Comparison of ENCODE assay signal across 15 mouse cellular contexts in genomic region chr10:43549411-43549810, GRCm38 (mm10). TPM values are rescaled to one million over a fixed set of nuclear protein-coding genes. Genes with fewer than 3 reads are reported as not detected.
DNase-seq lines count a peak whose midpoint lies in the region; ATAC-seq lines count a peak whose summit lies in the region.
"Had no signal": no experiment of that assay in that cellular context is flagged by ENCODE, and none has a peak within 500 bp of the region (broad histone marks: within the 10 kb centered on the region; RNA-seq: fewer than 3 reads in every experiment).

No protein-coding gene starts in this region.

- no peaks in the 10 kb centered on the region for H3K9me3 ChIP-seq in liver, embryonic 11.5 days (ENCODE audit: control insufficient read depth, low read length)
- H3K9me3 ChIP-seq in embryonic facial prominence, embryonic 11.5 days (replicated peaks; ENCODE audit: control insufficient read depth, low read length) = no peaks in the 10 kb centered on the region
- H3K9me3 ChIP-seq: forebrain, embryonic 15.5 days; heart, embryonic 15.5 days had no signal

- H3K27ac ChIP-seq in liver, embryonic 11.5 days (ENCODE audit: low read depth, low read length) = no peak overlapping the region
- no peak overlapping the region for H3K27ac ChIP-seq in embryonic facial prominence, embryonic 11.5 days (replicated peaks; ENCODE audit: low read depth, low read length)
- H3K27ac ChIP-seq: forebrain, embryonic 15.5 days; heart, embryonic 15.5 days; limb, embryonic 12.5 days; macrophage had no signal

- no peaks in the 10 kb centered on the region for H3K36me3 ChIP-seq in liver, embryonic 11.5 days (ENCODE audit: control insufficient read depth, insufficient read depth, low read length)
- no peaks in the 10 kb centered on the region for H3K36me3 ChIP-seq in embryonic facial prominence, embryonic 11.5 days (replicated peaks; ENCODE audit: control insufficient read depth, insufficient read depth, low read depth, low read length)
- H3K36me3 ChIP-seq: forebrain, embryonic 15.5 days; heart, embryonic 15.5 days; limb, embryonic 12.5 days had no signal

- no peak overlapping the region for H3K4me2 ChIP-seq in liver, embryonic 11.5 days
- no peak overlapping the region for H3K4me2 ChIP-seq in embryonic facial prominence, embryonic 11.5 days (ENCODE audit: low read depth, low read length)
- H3K4me2 ChIP-seq: forebrain, embryonic 15.5 days; heart, embryonic 15.5 days; limb, embryonic 12.5 days had no signal

- ATAC-seq in liver, embryonic 11.5 days (replicated peaks; ENCODE audit: low FRiP score) = no peak
- ATAC-seq in embryonic facial prominence, embryonic 11.5 days (replicated peaks; ENCODE audit: insufficient number of reproducible peaks, low FRiP score, low TSS enrichment, low read depth) = no peak
- ATAC-seq: forebrain, embryonic 15.5 days had no signal

- WGBS in liver, embryonic 11.5 days = 55% methylated on average over 5 of the region's 5 CpGs
- whole genome bisulfite sequencing in embryonic facial prominence, embryonic 11.5 days = 70% methylated on average over 5 of the region's 5 CpGs

- no peaks in the 10 kb centered on the region for H3K27me3 ChIP-seq in liver, embryonic 11.5 days (replicated peaks; ENCODE audit: control insufficient read depth, insufficient read depth, low read length)
- H3K27me3 ChIP-seq in embryonic facial prominence, embryonic 11.5 days (ENCODE audit: control insufficient read depth, insufficient read depth, low read length) = no peaks in the 10 kb centered on the region
- H3K27me3 ChIP-seq: forebrain, embryonic 15.5 days; heart, embryonic 15.5 days; limb, embryonic 12.5 days had no signal

- H3K4me3 ChIP-seq in liver, embryonic 11.5 days (ENCODE audit: low read depth, low read length) = no peak overlapping the region
- no peak overlapping the region for H3K4me3 ChIP-seq in embryonic facial prominence, embryonic 11.5 days (ENCODE audit: low read depth, low read length)
- H3K4me3 ChIP-seq: forebrain, embryonic 15.5 days; heart, embryonic 15.5 days; limb, embryonic 12.5 days had no signal

- no peaks in the 10 kb centered on the region for H3K4me1 ChIP-seq in liver, embryonic 11.5 days (replicated peaks; ENCODE audit: control insufficient read depth, insufficient read depth, low read length)
- no peaks in the 10 kb centered on the region for H3K4me1 ChIP-seq in embryonic facial prominence, embryonic 11.5 days (ENCODE audit: control insufficient read depth, insufficient read depth, low read length)
- H3K4me1 ChIP-seq: forebrain, embryonic 15.5 days; heart, embryonic 15.5 days had no signal

- H3K9ac ChIP-seq in liver, embryonic 11.5 days (ENCODE audit: low read depth, low read length) = no peak overlapping the region
- H3K9ac ChIP-seq in embryonic facial prominence, embryonic 11.5 days (replicated peaks; ENCODE audit: low read length) = no peak overlapping the region
- H3K9ac ChIP-seq: forebrain, embryonic 15.5 days; heart, embryonic 15.5 days; limb, embryonic 12.5 days had no signal

- DNase-seq in embryo, embryonic 10 days (ENCODE audit: low spot score) = peak; percentile 24
- no peak for DNase-seq in embryo, embryonic 9.5 days (ENCODE audit: extremely low spot score)
- peak; percentile 44 for DNase-seq in liver
- no peak for DNase-seq in liver, embryonic 11.5 days (ENCODE audit: low spot score)
- peak; percentile 9 to 12 for DNase-seq in B cell, adult 2 months
- peak; percentile 26 for DNase-seq in embryonic facial prominence, embryonic 11.5 days (ENCODE audit: low spot score)
- no peak for DNase-seq in adrenal gland, postnatal 14 days
- DNase-seq in gastrocnemius, postnatal 25 days = no peak
- DNase-seq: cerebellum, adult 8-10 months; gastrocnemius, postnatal 14 days; kidney, adult 18-20 months had no signal

RNA-seq across cellular contexts. Expression of gene 1700021F05Rik, which starts 8.6 kb away (rescaled TPM):
- 79.5 and 80.7 TPM in 2 replicates for polyA plus RNA-seq in liver, embryonic 11.5 days (2014; fragmentation: Nextera tagmentation; extraction: Ambion mirVana)
- 68.1 and 68.6 TPM in 2 replicates for polyA plus RNA-seq in embryonic facial prominence, embryonic 11.5 days (2014; fragmentation: Nextera tagmentation; extraction: Ambion mirVana)
- 94.0 and 99.4 TPM in 2 replicates for total RNA-seq in adrenal gland, postnatal 14 days (2021)
- total RNA-seq in gastrocnemius, postnatal 25 days (2021) = 100 to 1,000 TPM; 101 to 117 TPM

RNA-seq across cellular contexts. Expression of gene Gm9803, which starts 25.5 kb away (rescaled TPM):
- 10.3 and 11.6 TPM in 2 replicates for polyA plus RNA-seq in liver, embryonic 11.5 days (2014; fragmentation: Nextera tagmentation; extraction: Ambion mirVana)
- polyA plus RNA-seq in embryonic facial prominence, embryonic 11.5 days (2014; fragmentation: Nextera tagmentation; extraction: Ambion mirVana) = 10.8 and 13.8 TPM in 2 replicates
- 19.7 and 21.9 TPM in 2 replicates for total RNA-seq in adrenal gland, postnatal 14 days (2021)
- 10 to 100 TPM in 1 of 2 experiments, 1 to 10 TPM in 1; 6.6 to 16.7 TPM for total RNA-seq in gastrocnemius, postnatal 25 days (2021)

RNA-seq across cellular contexts. Expression of gene Cd24a, which starts 28.7 kb away (rescaled TPM):
- polyA plus RNA-seq in liver, embryonic 11.5 days (2014; fragmentation: Nextera tagmentation; extraction: Ambion mirVana) = 420 and 459 TPM in 2 replicates
- 595 and 626 TPM in 2 replicates for polyA plus RNA-seq in embryonic facial prominence, embryonic 11.5 days (2014; fragmentation: Nextera tagmentation; extraction: Ambion mirVana)
- 67.5 and 81.0 TPM in 2 replicates for total RNA-seq in adrenal gland, postnatal 14 days (2021)
- total RNA-seq in gastrocnemius, postnatal 25 days (2021) = 10 to 100 TPM; 39.5 to 77.7 TPM

Comparison
In these comparisons a context has a peak if more than half of its experiments do, and no peak if none do; other contexts are left out.
1. DNase-seq: peak in embryo, embryonic 10 days (single experiment), liver (single experiment), B cell, adult 2 months (2 of 2) and embryonic facial prominence, embryonic 11.5 days (single experiment); none in embryo, embryonic 9.5 days (single experiment), liver, embryonic 11.5 days (single experiment), adrenal gland, postnatal 14 days (single experiment) and gastrocnemius, postnatal 25 days (single experiment).